Mouse (Mus musculus) neural tube, embryonic 12.5 days (tissue): ENCODE data around the gene C1qtnf7. TPM values are rescaled to one million over a fixed set of nuclear protein-coding genes. Genes with fewer than 3 reads are reported as not detected.

Experiments
- ATAC-seq: fragments of 200-750 bp; cut with Nextera tagmentation; 2 replicates; pipeline ENCODE4 v1.8.0; 2017; ENCODE audit warnings: low read depth, mild to moderate bottlenecking, moderate TSS enrichment, moderate library complexity; ENCODE audit not compliant: low FRiP score
- H3K27ac ChIP-seq: fragments of 300-500 bp; sonication (generic); 2 replicates; pipeline ENCODE4 v1.5.1; 2016
- H3K27me3 ChIP-seq: fragments of 300-500 bp; sonication (generic); replicated peaks from 2 replicates; pipeline ENCODE4 v1.6.1; 2016; ENCODE audit warnings: mild to moderate bottlenecking
- H3K36me3 ChIP-seq: fragments of 300-500 bp; sonication (generic); 2 replicates; pipeline ENCODE4 v1.6.1; 2016; ENCODE audit warnings: mild to moderate bottlenecking
- H3K4me1 ChIP-seq: fragments of 300-500 bp; sonication (generic); 2 replicates; pipeline ENCODE4 v1.6.1; 2016
- H3K4me2 ChIP-seq: fragments of 300-500 bp; sonication (generic); replicated peaks from 2 replicates; pipeline ENCODE4 v1.6.1; 2016; ENCODE audit warnings: mild to moderate bottlenecking
- H3K4me3 ChIP-seq: fragments of 300-500 bp; sonication (generic); 2 replicates; pipeline ENCODE4 v1.5.1; 2016
- H3K9ac ChIP-seq: fragments of 300-500 bp; sonication (generic); 2 replicates; pipeline ENCODE4 v1.6.1; 2016; ENCODE audit warnings: mild to moderate bottlenecking
- H3K9me3 ChIP-seq: fragments of 300-500 bp; sonication (generic); 2 replicates; pipeline ENCODE4 v1.6.1; 2016; ENCODE audit warnings: mild to moderate bottlenecking
- WGBS: fragments of 180-500 bp; shearing (Covaris S2); methylation state at CpG from one replicate; pipeline ENCODE4 v1.1.7; 2016; 5-methylcytosine and 5-hydroxymethylcytosine counted together
- polyA plus RNA-seq: library from polyadenylated mRNA; unstranded; fragments of >200 nt; fragmentation: Nextera tagmentation; extraction: Ambion mirVana; gene quantifications from 2 replicates; pipeline ENCODE4 v1.2.1, GENCODE M21; 2016

Gene C1qtnf7
- polyA plus RNA-seq, 1 experiment from 2014 or later, result 1.1 TPM

- no peak overlapping the region for H3K27ac ChIP-seq
- peak; percentile 65; the same call in 1 of the 2 replicates for ATAC-seq
- no peaks in the 10 kb centered on the region for H3K27me3 ChIP-seq
- H3K9me3 ChIP-seq, result no peaks in the 10 kb centered on the region
- no peak overlapping the region for H3K4me2 ChIP-seq
- no peaks in the 10 kb centered on the region for H3K36me3 ChIP-seq
- 41% methylated on average over 9 of the region's 9 CpGs for WGBS
- H3K9ac ChIP-seq, result no peak overlapping the region
- H3K4me3 ChIP-seq, result no peak overlapping the region
- H3K4me1 ChIP-seq, result no peaks in the 10 kb centered on the region
Observed at GRCm38 (mm10) chr5:43634602-43635081, 119.3 kb downstream of the C1qtnf7 start.

GRCm38 (mm10) chr5:43645020-43645419, 129.7 kb downstream of the C1qtnf7 start:
- H3K4me3 ChIP-seq, result no peak overlapping the region
- H3K36me3 ChIP-seq, result no peaks in the 10 kb centered on the region
- H3K27me3 ChIP-seq, result no peaks in the 10 kb centered on the region
- no peak for ATAC-seq
- H3K9me3 ChIP-seq, result no peaks in the 10 kb centered on the region
- WGBS, result 63% methylated on average over 4 of the region's 4 CpGs
- no peak overlapping the region for H3K4me2 ChIP-seq
- H3K4me1 ChIP-seq, result no peaks in the 10 kb centered on the region
- no peak overlapping the region for H3K9ac ChIP-seq
- no peak overlapping the region for H3K27ac ChIP-seq

GRCm38 (mm10) chr5:43647098-43647774, 131.9 kb downstream of the C1qtnf7 start:
- Histone ChIP-seq H3K4me3 (no peak overlapping the region), H3K4me1 (no peaks in the 10 kb centered on the region), H3K27ac (no peak overlapping the region), H3K27me3 (no peaks in the 10 kb centered on the region), H3K9ac (no peak overlapping the region), H3K4me2 (no peak overlapping the region), H3K9me3 (no peaks in the 10 kb centered on the region), H3K36me3 (no peaks in the 10 kb centered on the region)
- no peak for ATAC-seq
- 84% methylated on average over 12 of the region's 12 CpGs for WGBS

- no peak overlapping the region for H3K27ac ChIP-seq
Observed at GRCm38 (mm10) chr5:43661498-43661897, 146.2 kb downstream of the C1qtnf7 start.

GRCm38 (mm10) chr5:43661997-43662961, 146.9 kb downstream of the C1qtnf7 start, which contains the start of gene Cc2d2a:
Cc2d2a (plus strand) TSS chr5:43662346.
- Histone ChIP-seq H3K27ac (peak within 1 kb of the TSS; percentile 74), H3K9me3 (no peaks in the 10 kb centered on the region), H3K27me3 (no peaks in the 10 kb centered on the region), H3K4me3 (peak within 1 kb of the TSS; percentile 31), H3K36me3 (no peaks in the 10 kb centered on the region), H3K4me2 (peak within 1 kb of the TSS; percentile 63), H3K9ac (peak within 1 kb of the TSS; percentile 38), H3K4me1 (peaks cover 14% of the 10 kb centered on the region)
- 8% methylated on average over 19 of the region's 19 CpGs for WGBS
- ATAC-seq, result peak; percentile 76

More at GRCm38 (mm10) chr5:43661498-43661897, 146.2 kb downstream of the C1qtnf7 start:
- H3K27me3 ChIP-seq, result no peaks in the 10 kb centered on the region
- H3K4me2 ChIP-seq, result no peak overlapping the region
- no peak overlapping the region for H3K9ac ChIP-seq
- H3K36me3 ChIP-seq, result no peaks in the 10 kb centered on the region
- no peaks in the 10 kb centered on the region for H3K9me3 ChIP-seq
- H3K4me1 ChIP-seq, result peaks cover 14% of the 10 kb centered on the region
- H3K4me3 ChIP-seq, result no peak overlapping the region
- no peak for ATAC-seq
- 90% methylated on average over 3 of the region's 3 CpGs for WGBS

GRCm38 (mm10) chr5:43663531-43663930, 148.2 kb downstream of the C1qtnf7 start:
- ATAC-seq, result no peak
- Histone ChIP-seq H3K4me2 (peak overlapping the region; percentile 63; the same call in 1 of the 2 replicates), H3K9me3 (no peaks in the 10 kb centered on the region), H3K36me3 (no peaks in the 10 kb centered on the region), H3K9ac (no peak overlapping the region), H3K4me3 (no peak overlapping the region), H3K27ac (no peak overlapping the region), H3K27me3 (no peaks in the 10 kb centered on the region), H3K4me1 (peaks cover 14% of the 10 kb centered on the region)
- 69% methylated on average over 6 of the region's 6 CpGs for WGBS

- H3K4me2 ChIP-seq, result peak overlapping the region; percentile 30
- no peaks in the 10 kb centered on the region for H3K9me3 ChIP-seq
- H3K27me3 ChIP-seq, result no peaks in the 10 kb centered on the region
- ATAC-seq, result no peak
- H3K4me1 ChIP-seq, result peaks cover 14% of the 10 kb centered on the region
- H3K9ac ChIP-seq, result no peak overlapping the region
- H3K27ac ChIP-seq, result no peak overlapping the region
- no peaks in the 10 kb centered on the region for H3K36me3 ChIP-seq
- no peak overlapping the region for H3K4me3 ChIP-seq
- 33% methylated on average over 5 of the region's 5 CpGs for WGBS
Observed at GRCm38 (mm10) chr5:43665144-43665543, 149.8 kb downstream of the C1qtnf7 start.

Other genes with a start within 250 kb of the C1qtnf7 start
- 7.2 and 9.6 TPM in 2 replicates for gene Cc2d2a, start 146.8 kb downstream of the C1qtnf7 start, polyA plus RNA-seq